22 mouse cellular contexts compared by ENCODE assay signal in genomic region chr7:122333686-122334085, GRCm38 (mm10). TPM values are rescaled to one million over a fixed set of nuclear protein-coding genes. Genes with fewer than 3 reads are reported as not detected.
A peak's percentile ranks its signal among the peaks of the same experiment; 100 is the strongest.
DNase-seq lines count a peak whose midpoint lies in the region; ATAC-seq and TF ChIP-seq lines count a peak whose summit lies in the region.
"Had no signal": no experiment of that assay in that cellular context is flagged by ENCODE, and none has a peak within 500 bp of the region (broad histone marks: within the 10 kb centered on the region; RNA-seq: fewer than 3 reads in every experiment).

No protein-coding gene starts in this region.

- peak; percentile 51; the same call in 1 of the 2 replicates for ATAC-seq in midbrain, embryonic 16.5 days
- no peak for ATAC-seq in midbrain, embryonic 13.5 days
- ATAC-seq in frontal cortex, adult (ENCODE audit: low TSS enrichment): no peak
- ATAC-seq: activated CD4-positive, CD25-positive, alpha-beta regulatory T cell, adult 4 months; forebrain, embryonic 14.5 days had no signal

- TF ChIP-seq POLR2A in cerebellum, adult 2 months (IDR thresholded peaks at IDR 0.05; ENCODE audit: borderline replicate concordance, insufficient read depth, low read length): no peak

- H3K9me3 ChIP-seq in midbrain, embryonic 16.5 days (replicated peaks; ENCODE audit: control insufficient read depth, low read length, poor library complexity, severe bottlenecking): no peaks in the 10 kb centered on the region
- no peaks in the 10 kb centered on the region for H3K9me3 ChIP-seq in midbrain, embryonic 13.5 days
- H3K9me3 ChIP-seq: heart, embryonic 10.5 days; heart, embryonic 13.5 days; hindbrain, embryonic 15.5 days had no signal

- H3K36me3 ChIP-seq in midbrain, embryonic 16.5 days (ENCODE audit: control insufficient read depth, insufficient read depth, low read length): no peaks in the 10 kb centered on the region
- no peaks in the 10 kb centered on the region for H3K36me3 ChIP-seq in midbrain, embryonic 13.5 days
- H3K36me3 ChIP-seq: heart, embryonic 10.5 days; heart, embryonic 13.5 days; hindbrain, embryonic 15.5 days had no signal

- WGBS in cerebellum, adult 2 months: 51% methylated on average over 7 of the region's 7 CpGs
- WGBS in midbrain, embryonic 16.5 days: 69% methylated on average over 7 of the region's 7 CpGs
- 82% methylated on average over 7 of the region's 7 CpGs for WGBS in midbrain, embryonic 13.5 days

- H3K27ac ChIP-seq in cerebellum, adult 2 months (ENCODE audit: insufficient read depth, low read length): peak overlapping the region; percentile 42; the same call in 1 of the 2 replicates
- H3K27ac ChIP-seq in layer of hippocampus, adult 2 months: peak overlapping the region; percentile 37; the same call in 1 of the 2 replicates
- no peak overlapping the region for H3K27ac ChIP-seq in midbrain, embryonic 16.5 days (ENCODE audit: low read length)
- H3K27ac ChIP-seq in midbrain, embryonic 13.5 days: no peak overlapping the region
- H3K27ac ChIP-seq: heart, adult 2 months; heart, embryonic 10.5 days; heart, embryonic 13.5 days; hindbrain, embryonic 15.5 days had no signal

- H3K9ac ChIP-seq in midbrain, embryonic 16.5 days (ENCODE audit: low read depth, low read length): no peak overlapping the region
- H3K9ac ChIP-seq in midbrain, embryonic 13.5 days (replicated peaks): no peak overlapping the region
- H3K9ac ChIP-seq: heart, embryonic 13.5 days; hindbrain, embryonic 15.5 days had no signal

- peaks cover 53% of the 10 kb centered on the region for H3K4me1 ChIP-seq in cerebellum, adult 2 months (ENCODE audit: control insufficient read depth, insufficient read depth, low read length)
- 0 out of 2 replicates have a peak, but pooled peaks cover 6% of the 10 kb centered on the region for H3K4me1 ChIP-seq in midbrain, embryonic 16.5 days (ENCODE audit: control insufficient read depth, insufficient read depth, low read length)
- H3K4me1 ChIP-seq in midbrain, embryonic 13.5 days (replicated peaks): peaks cover 4% of the 10 kb centered on the region; the same call in 1 of the 2 replicates
- H3K4me1 ChIP-seq: heart, embryonic 10.5 days; heart, embryonic 13.5 days had no signal

- DNase-seq in cerebellum, adult 2 months: no peak
- no peak for DNase-seq in cerebellum, adult 11 months
- DNase-seq in layer of hippocampus, adult 2 months (ENCODE audit: low spot score in 2 of 2): no peak
- DNase-seq in layer of hippocampus, postnatal 36 days: no peak
- DNase-seq: adrenal gland, adult 8-10 months; adrenal gland, postnatal 25 days; cerebellum, adult 11-12 months; cerebellum, adult 9-10 months; cerebellum, postnatal 14 days; gastrocnemius, postnatal 10 days; gastrocnemius, postnatal 36 days; heart, adult 2 months; heart, postnatal 14 days; heart, postnatal 4 days had no signal

- H3K27me3 ChIP-seq in cerebellum, adult 2 months (ENCODE audit: control insufficient read depth, insufficient read depth, low read length): no peaks in the 10 kb centered on the region
- H3K27me3 ChIP-seq in midbrain, embryonic 16.5 days (ENCODE audit: control insufficient read depth, insufficient read depth, low read depth, low read length): no peaks in the 10 kb centered on the region
- no peaks in the 10 kb centered on the region for H3K27me3 ChIP-seq in midbrain, embryonic 13.5 days
- H3K27me3 ChIP-seq: heart, embryonic 13.5 days; hindbrain, embryonic 15.5 days had no signal

- no peak for TF ChIP-seq CTCF in cerebellum, adult 2 months (IDR thresholded peaks at IDR 0.05; ENCODE audit: borderline replicate concordance, insufficient read depth, low read depth, low read length)
- no peak for TF ChIP-seq CTCF in layer of hippocampus, adult 2 months (conservative IDR thresholded peaks at IDR 0.05)

- no peak overlapping the region for H3K4me2 ChIP-seq in midbrain, embryonic 16.5 days (ENCODE audit: low read length)
- H3K4me2 ChIP-seq in midbrain, embryonic 13.5 days (replicated peaks): no peak overlapping the region
- H3K4me2 ChIP-seq: heart, embryonic 13.5 days; hindbrain, embryonic 15.5 days had no signal

- H3K4me3 ChIP-seq in cerebellum, adult 2 months (replicated peaks; ENCODE audit: insufficient read depth, low read depth, low read length): no peak overlapping the region
- no peak overlapping the region for H3K4me3 ChIP-seq in layer of hippocampus, adult 2 months
- no peak overlapping the region for H3K4me3 ChIP-seq in midbrain, embryonic 16.5 days (ENCODE audit: low read depth, low read length)
- H3K4me3 ChIP-seq in midbrain, embryonic 13.5 days (replicated peaks): no peak overlapping the region
- H3K4me3 ChIP-seq: heart, adult 2 months; heart, embryonic 10.5 days; heart, embryonic 13.5 days; hindbrain, embryonic 15.5 days had no signal

RNA-seq across cellular contexts. Expression of gene Prkcb, which starts 45.1 kb away (rescaled TPM):
- polyA plus RNA-seq in cerebellum, adult 2 months (2012; rRNA removed): 311 and 324 TPM in 2 replicates
- 100 to 1,000 TPM; 788 to 796 TPM for total RNA-seq in layer of hippocampus, adult 2 months (2021)
- total RNA-seq in layer of hippocampus, postnatal 36 days (2021): 100 to 1,000 TPM; 805 to 833 TPM
- 116 and 148 TPM in 2 replicates for polyA plus RNA-seq in midbrain, embryonic 16.5 days (2015; fragmentation: Nextera tagmentation; extraction: Ambion mirVana)
- 44.8 and 46.4 TPM in 2 replicates for polyA plus RNA-seq in midbrain, embryonic 13.5 days (2015; fragmentation: Nextera tagmentation; extraction: Ambion mirVana)

Comparison
In these comparisons a context has a peak if more than half of its experiments do, and no peak if none do; other contexts are left out.
1. H3K27ac ChIP-seq: peak in cerebellum, adult 2 months (single experiment) and layer of hippocampus, adult 2 months (single experiment); none in midbrain, embryonic 16.5 days (single experiment) and midbrain, embryonic 13.5 days (single experiment).